Mouse (Mus musculus) megakaryocyte, embryonic 14.5 days (primary cell): ENCODE measurements at regions not wholly inside any gene's neighbourhood (a gene's known extent, or its start where the extent isn't known, plus 50 kb on each side); places are given as distances from the start of the nearest gene placed in this dataset.

Experiments
- FLI1 ChIP-seq: IDR thresholded peaks from 2 replicates; pipeline ENCODE4 v1.6.1; 2012; ENCODE audit warnings: low read length, inconsistent platforms, mixed read lengths
- GATA1 ChIP-seq: IDR thresholded peaks from 3 replicates; pipeline ENCODE4 v1.6.1; 2012; ENCODE audit warnings: mixed read lengths, low read length, inconsistent platforms, borderline replicate concordance

- TF ChIP-seq GATA1 (no peak), FLI1 (no peak)
Observed at GRCm38 (mm10) chr11:71436801-71437200, 206.3 kb upstream of the Nlrp1b start.
